Mouse (Mus musculus) CD4-positive, CD25-positive, alpha-beta regulatory T cell, adult 2 months (primary cell): ENCODE results near the gene Gm3532.
"Not testable (repeated sequence)": the region's sequence is repeated elsewhere in the genome, so short reads cannot be mapped to it uniquely, and the experiment has no call there.

Experiments used
- DNase-seq: peaks from one replicate; pipeline ENCODE4 v3.0.0-alpha.2; 2012; ENCODE audit warnings: low read depth, low spot score

Gm3532 gene

DNA sequence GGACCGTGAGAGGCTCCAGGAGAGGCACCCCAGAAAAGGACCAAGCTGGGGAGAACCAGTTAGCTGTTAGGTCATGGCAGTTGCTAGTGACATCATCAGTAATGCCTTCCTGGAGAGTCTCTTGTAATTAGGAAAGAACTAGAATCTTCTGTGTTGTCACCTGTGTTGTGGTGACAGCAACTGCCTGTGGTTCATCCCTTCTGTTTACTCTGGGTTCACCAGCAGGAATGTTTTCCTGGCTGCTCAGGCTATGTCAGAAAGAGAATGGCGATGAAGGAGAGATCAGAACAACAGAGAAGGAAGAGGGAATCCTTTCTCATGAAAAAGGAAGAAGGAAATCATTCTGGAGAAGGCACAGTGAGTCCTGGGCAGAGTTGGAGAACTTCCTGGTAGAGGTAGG lies at the start of gene Gm3532:
Gene Gm3532, plus strand, starts transcription at position 301 of the 400 bp plus-strand sequence.
- not testable (repeated sequence) for DNase-seq

DNA sequence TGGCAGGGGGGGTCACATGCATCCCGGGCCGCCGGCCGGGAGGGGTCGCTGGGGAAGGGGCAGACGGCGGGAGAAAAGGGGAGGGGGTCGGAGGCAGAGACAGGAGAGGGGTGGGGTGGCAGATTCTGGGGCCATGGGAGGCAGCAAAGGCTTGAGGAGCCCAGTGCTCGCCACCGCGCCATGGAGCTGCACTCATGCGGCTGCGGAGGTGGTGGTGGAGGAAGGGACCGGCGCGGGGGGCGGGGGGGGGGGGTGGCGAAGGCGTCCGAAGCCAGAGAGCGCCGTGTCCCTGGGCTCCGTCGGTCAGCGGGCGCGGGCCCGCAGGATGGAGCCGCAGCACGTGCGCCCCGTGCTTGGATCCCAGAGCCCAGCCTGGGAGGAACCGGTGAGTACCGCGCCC lies 36.9 kb upstream of the Gm3532 start, which contains the start of gene Gm3488:
Gene Gm3488, plus strand, starts transcription at position 301 of the 400 bp plus-strand sequence.
- not testable (repeated sequence) for DNase-seq
